Mouse (Mus musculus) gonadal fat pad, adult 2 months (tissue): ENCODE measurements around the gene Cask. TPM values are rescaled to one million over a fixed set of nuclear protein-coding genes. Genes with fewer than 3 reads are reported as not detected.

Source experiments
- DNase-seq: peaks from one replicate; pipeline ENCODE4 v3.0.0-alpha.2; 2012; ENCODE audit warnings: low read depth
- polyA plus RNA-seq: library from polyadenylated mRNA; depleted of rRNA; stranded (reverse); fragments of >200 nt; gene quantifications from 2 replicates; pipeline ENCODE4 v1.2.3, GENCODE M21; 2012

Cask gene
- polyA plus RNA-seq, 1 experiment = 5.1 TPM

GRCm38 (mm10) chrX:13518019-13518418 lies 333.1 kb downstream of the Cask start:
- DNase-seq = no peak

- no peak for DNase-seq
These were observed 334.7 kb downstream of the Cask start for GRCm38 (mm10) chrX:13516451-13516850.

GRCm38 (mm10) chrX:13513864-13514263 lies 337.3 kb downstream of the Cask start:
- no peak for DNase-seq

GRCm38 (mm10) chrX:13513127-13513526 lies 338.0 kb downstream of the Cask start:
- DNase-seq = no peak

- DNase-seq = no peak
These were observed 344.8 kb downstream of the Cask start for GRCm38 (mm10) chrX:13506376-13506775.

GRCm38 (mm10) chrX:13504389-13504788 lies 346.8 kb downstream of the Cask start:
- DNase-seq = no peak

GRCm38 (mm10) chrX:13502862-13503375 lies 348.2 kb downstream of the Cask start:
- no peak for DNase-seq

- no peak for DNase-seq
These were observed 350.9 kb downstream of the Cask start for GRCm38 (mm10) chrX:13500284-13500683.

GRCm38 (mm10) chrX:13494892-13495703 lies 356.1 kb downstream of the Cask start:
- DNase-seq = no peak

- DNase-seq = no peak
These were observed 358.2 kb downstream of the Cask start for GRCm38 (mm10) chrX:13492922-13493321.

GRCm38 (mm10) chrX:13490941-13491340 lies 360.2 kb downstream of the Cask start:
- DNase-seq = no peak

GRCm38 (mm10) chrX:13489761-13490160 lies 361.4 kb downstream of the Cask start:
- DNase-seq = no peak

GRCm38 (mm10) chrX:13489001-13489400 lies 362.2 kb downstream of the Cask start:
- no peak for DNase-seq

GRCm38 (mm10) chrX:13484447-13484846 lies 366.7 kb downstream of the Cask start:
- no peak for DNase-seq

GRCm38 (mm10) chrX:13482576-13482975 lies 368.6 kb downstream of the Cask start:
- DNase-seq = no peak

GRCm38 (mm10) chrX:13479570-13479969 lies 371.6 kb downstream of the Cask start:
- DNase-seq = no peak

- no peak for DNase-seq
These were observed 372.9 kb downstream of the Cask start for GRCm38 (mm10) chrX:13478298-13478697.

GRCm38 (mm10) chrX:13477596-13477995 lies 373.6 kb downstream of the Cask start:
- DNase-seq = no peak

- no peak for DNase-seq
These were observed 375.8 kb downstream of the Cask start for GRCm38 (mm10) chrX:13475382-13475781.

GRCm38 (mm10) chrX:13472751-13473225 lies 378.4 kb downstream of the Cask start:
- no peak for DNase-seq

- DNase-seq = no peak
These were observed 379.2 kb downstream of the Cask start for GRCm38 (mm10) chrX:13471925-13472324.

- DNase-seq = no peak
These were observed 381.7 kb downstream of the Cask start for GRCm38 (mm10) chrX:13469160-13470116.
